Mouse (Mus musculus) telencephalon, adult 2 months (tissue): ENCODE data around the gene Hs2st1.

ENCODE experiments used
- DNase-seq: peaks from one replicate; pipeline ENCODE4 v3.0.0-alpha.2; 2011; ENCODE audit warnings: low read depth, low spot score

Hs2st1 gene

DNA sequence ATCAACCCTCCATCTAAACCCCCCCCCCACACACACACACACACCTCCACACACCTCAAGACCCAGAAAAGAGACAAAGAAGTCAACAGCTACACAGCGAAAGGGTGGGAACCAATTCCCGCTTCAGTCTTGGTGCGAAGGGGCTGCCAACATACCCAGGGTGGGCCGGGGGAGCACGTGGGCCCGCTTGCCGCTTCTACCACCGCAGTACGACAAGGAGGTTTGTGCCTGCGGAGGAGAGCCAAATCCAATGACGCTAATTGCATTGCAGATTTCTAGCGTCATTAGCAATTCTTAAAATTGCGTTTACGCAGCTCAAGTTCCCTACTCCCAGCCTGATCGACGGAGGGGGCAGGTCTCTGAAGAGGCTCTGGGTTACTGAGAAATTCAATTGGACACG lies 173.5 kb downstream of the Hs2st1 start:
- DNase-seq: no peak

GRCm38 (mm10) chr3:144394454-144394943 lies 175.5 kb downstream of the Hs2st1 start:
- DNase-seq: no peak

GRCm38 (mm10) chr3:144386446-144386845 lies 183.5 kb downstream of the Hs2st1 start:
- DNase-seq: no peak

DNA sequence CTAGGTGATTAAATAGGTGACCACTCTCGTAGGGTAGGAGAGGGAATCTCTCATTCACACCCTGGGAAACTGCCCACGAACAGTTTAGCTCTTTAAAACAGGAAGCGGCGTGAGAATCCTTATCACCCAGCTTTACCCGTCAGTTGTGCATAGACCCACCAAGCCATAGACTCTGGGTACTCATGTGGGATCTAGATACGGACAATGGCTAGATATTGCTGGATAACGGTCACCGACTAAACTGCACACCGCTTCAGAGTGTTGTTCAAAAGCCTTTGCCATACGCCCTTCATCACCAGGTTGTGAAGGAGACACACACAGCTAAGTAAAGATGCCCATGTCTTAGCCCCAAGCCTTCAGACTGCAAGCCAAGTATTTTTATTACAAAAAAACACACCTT lies 185.3 kb downstream of the Hs2st1 start:
- DNase-seq: no peak

- no peak for DNase-seq
Observed at GRCm38 (mm10) chr3:144381431-144381980, 188.5 kb downstream of the Hs2st1 start.

DNA sequence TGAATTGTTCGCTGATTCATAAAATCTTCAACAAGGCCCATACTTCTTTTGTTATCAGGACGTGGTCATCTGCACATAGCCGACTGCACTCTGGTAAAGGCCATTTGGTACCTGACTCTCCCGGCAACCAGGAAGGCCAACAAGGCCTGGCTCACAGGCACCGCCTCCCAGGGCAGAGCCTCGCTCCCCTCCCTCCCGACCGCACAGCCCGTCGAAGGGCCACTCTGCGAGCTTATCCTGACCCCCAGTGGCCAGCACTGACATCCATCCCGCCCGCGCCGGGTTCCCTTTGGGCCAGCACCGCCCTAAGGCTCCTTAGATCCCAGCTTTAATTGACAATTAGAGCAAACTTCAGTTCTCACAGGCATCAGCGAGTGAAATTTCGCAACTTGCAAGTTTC lies 189.1 kb downstream of the Hs2st1 start:
- no peak for DNase-seq

GRCm38 (mm10) chr3:144379801-144380200 lies 190.2 kb downstream of the Hs2st1 start:
- no peak for DNase-seq
